Mouse (Mus musculus): ENCODE results near the gene C2cd3.

C2cd3 gene

GRCm38 (mm10) chr7:100371495-100372451, at the start of gene C2cd3, which contains the start of gene Ppme1:
C2cd3 (plus strand) TSS chr7:100372233.
Ppme1 (minus strand) TSS chr7:100372307.
- DNase-seq (ENCODE audit: low read depth, low spot score) = peak; percentile 100

- no peak for DNase-seq (ENCODE audit: low read depth, low spot score)
Measured at GRCm38 (mm10) chr7:100323721-100324120, 48.3 kb upstream of the C2cd3 start.

- no peak for DNase-seq (ENCODE audit: low read depth, low spot score)
Measured at GRCm38 (mm10) chr7:100325482-100325881, 46.6 kb upstream of the C2cd3 start.

- no peak for DNase-seq (ENCODE audit: low read depth, low spot score)
Measured at GRCm38 (mm10) chr7:100327514-100327913, 44.5 kb upstream of the C2cd3 start.

GRCm38 (mm10) chr7:100328636-100329035, 43.4 kb upstream of the C2cd3 start:
- DNase-seq (ENCODE audit: low read depth, low spot score) = no peak

- no peak for DNase-seq (ENCODE audit: low read depth, low spot score)
Measured at GRCm38 (mm10) chr7:100331269-100331668, 40.8 kb upstream of the C2cd3 start.

GRCm38 (mm10) chr7:100335921-100336320, 36.1 kb upstream of the C2cd3 start:
- DNase-seq (ENCODE audit: low read depth, low spot score) = no peak

- no peak for DNase-seq (ENCODE audit: low read depth, low spot score)
Measured at GRCm38 (mm10) chr7:100354984-100355383, 17.0 kb upstream of the C2cd3 start.

GRCm38 (mm10) chr7:100356324-100356723, 15.7 kb upstream of the C2cd3 start:
- DNase-seq (ENCODE audit: low read depth, low spot score) = no peak

GRCm38 (mm10) chr7:100356768-100357167, 15.3 kb upstream of the C2cd3 start:
- no peak for DNase-seq (ENCODE audit: low read depth, low spot score)

GRCm38 (mm10) chr7:100357856-100358255, 14.2 kb upstream of the C2cd3 start:
- no peak for DNase-seq (ENCODE audit: low read depth, low spot score)

GRCm38 (mm10) chr7:100363162-100363561, 8.9 kb upstream of the C2cd3 start:
- DNase-seq (ENCODE audit: low read depth, low spot score) = peak; percentile 52

- no peak for DNase-seq (ENCODE audit: low read depth, low spot score)
Measured at GRCm38 (mm10) chr7:100364888-100365287, 7.1 kb upstream of the C2cd3 start.

- DNase-seq (ENCODE audit: low read depth, low spot score) = no peak
Measured at GRCm38 (mm10) chr7:100372452-100372980, 483 bp downstream of the C2cd3 start.

- peak; percentile 36 for DNase-seq (ENCODE audit: low read depth, low spot score)
Measured at GRCm38 (mm10) chr7:100378257-100378656, 6.2 kb downstream of the C2cd3 start.

- DNase-seq (ENCODE audit: low read depth, low spot score) = no peak
Measured at GRCm38 (mm10) chr7:100381161-100381560, 9.1 kb downstream of the C2cd3 start.

- DNase-seq (ENCODE audit: low read depth, low spot score) = peak; percentile 49
Measured at GRCm38 (mm10) chr7:100383207-100383606, 11.2 kb downstream of the C2cd3 start.

GRCm38 (mm10) chr7:100388174-100388573, 16.1 kb downstream of the C2cd3 start:
- peak; percentile 71 for DNase-seq (ENCODE audit: low read depth, low spot score)

GRCm38 (mm10) chr7:100390166-100390565, 18.1 kb downstream of the C2cd3 start:
- DNase-seq (ENCODE audit: low read depth, low spot score) = no peak

GRCm38 (mm10) chr7:100392265-100392664, 20.2 kb downstream of the C2cd3 start:
- no peak for DNase-seq (ENCODE audit: low read depth, low spot score)

GRCm38 (mm10) chr7:100399231-100399913, 27.3 kb downstream of the C2cd3 start:
- no peak for DNase-seq (ENCODE audit: low read depth, low spot score)

GRCm38 (mm10) chr7:100400899-100401539, 29.0 kb downstream of the C2cd3 start:
- no peak for DNase-seq (ENCODE audit: low read depth, low spot score)
